Mouse (Mus musculus): ENCODE results near the gene Evc2.

DNA sequence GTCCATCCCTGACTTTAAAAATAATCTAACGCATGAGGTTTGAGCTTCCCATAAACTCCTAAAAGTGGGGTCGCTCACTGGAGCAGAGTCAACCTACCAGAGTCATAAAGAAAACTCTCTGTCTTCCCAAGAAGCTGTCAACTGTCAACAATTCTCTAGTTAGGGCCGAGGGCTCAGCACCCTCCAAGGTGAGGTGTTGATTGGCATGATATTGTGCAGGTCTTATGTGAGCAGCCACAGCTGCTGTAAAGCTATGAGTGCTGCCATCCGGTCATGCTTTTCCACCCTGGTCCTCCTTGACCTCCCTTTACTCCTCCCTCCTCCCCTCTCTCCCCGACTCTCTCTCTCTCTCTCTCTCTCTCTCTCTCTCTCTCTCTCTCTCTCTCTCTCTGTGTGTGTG, 24.3 kb downstream of the Evc2 start:
- TF ChIP-seq CTCF (IDR thresholded peaks at IDR 0.05; ENCODE audit: extremely low read depth, insufficient read depth, insufficient read length, insufficient replicate concordance): no peak
- no peak for TF ChIP-seq POLR2A (IDR thresholded peaks at IDR 0.05; ENCODE audit: low read depth, low read length)

Data from spleen, adult 2 months (tissue).